Mouse (Mus musculus) left cerebral cortex, adult 8-10 months (tissue): ENCODE measurements around the gene Trap1a. TPM values are rescaled to one million over a fixed set of nuclear protein-coding genes. Genes with fewer than 3 reads are reported as not detected.

Experiments
- total RNA-seq, 4 experiments: library from RNA; stranded (reverse); gene quantifications; 2 replicates each; pipeline ENCODE4 v1.2.4; 2022

Gene Trap1a
- total RNA-seq, 4 experiments from 2014 or later = not detected

Other genes starting within 250 kb of the Trap1a start
- not detected for gene Serpina7, start 248.4 kb upstream of the Trap1a start, total RNA-seq
- gene 4930513O06Rik, start 247.4 kb upstream of the Trap1a start, total RNA-seq = not detected
- gene 4933428M09Rik, start 154.5 kb upstream of the Trap1a start, total RNA-seq = not detected
- 1 to 10 TPM; 2.7 to 4.5 (median 3.8) TPM for gene Mum1l1, start 123.6 kb upstream of the Trap1a start, total RNA-seq
- gene D330045A20Rik, start 146.7 kb downstream of the Trap1a start, total RNA-seq = under 1 TPM; 0.15 to 0.57 (median 0.49) TPM
- gene Rnf128, start 229.6 kb downstream of the Trap1a start, total RNA-seq = 10 to 100 TPM; 13.0 to 15.5 (median 14.4) TPM